Mouse (Mus musculus) megakaryocyte-erythroid progenitor cell, adult 5-6 weeks (primary cell): ENCODE measurements at regions not wholly inside any gene's neighbourhood (a gene's known extent, or its start where the extent isn't known, plus 50 kb on each side); places are given as distances from the start of the nearest gene placed in this dataset.

Experiments used
- ATAC-seq: replicated peaks from 2 replicates; pipeline ENCODE4 v1.8.0; 2016; ENCODE audit warnings: mild to moderate bottlenecking, inconsistent platforms; ENCODE audit not compliant: severe bottlenecking, poor library complexity, low FRiP score, low TSS enrichment

DNA sequence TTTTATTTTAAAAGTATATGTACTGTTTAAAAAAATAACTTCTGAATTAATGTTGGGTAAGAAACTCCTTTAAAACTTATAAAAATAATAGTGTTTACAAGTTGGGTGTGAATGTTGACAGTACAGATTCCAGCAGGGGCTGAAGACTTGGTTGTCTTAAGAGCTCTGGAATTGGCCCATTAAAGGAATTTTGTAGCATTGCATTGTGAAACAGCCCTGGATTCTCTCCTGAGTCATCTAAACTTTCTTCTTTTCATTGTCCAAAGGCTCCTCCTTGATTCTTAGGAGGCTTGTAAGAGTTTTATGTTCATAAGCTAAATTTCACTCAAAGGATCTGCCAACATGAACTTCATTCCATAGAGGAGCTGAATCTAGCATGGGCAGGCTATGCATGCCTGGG lies 174.7 kb upstream of the Marcks start:
- no peak for ATAC-seq

DNA sequence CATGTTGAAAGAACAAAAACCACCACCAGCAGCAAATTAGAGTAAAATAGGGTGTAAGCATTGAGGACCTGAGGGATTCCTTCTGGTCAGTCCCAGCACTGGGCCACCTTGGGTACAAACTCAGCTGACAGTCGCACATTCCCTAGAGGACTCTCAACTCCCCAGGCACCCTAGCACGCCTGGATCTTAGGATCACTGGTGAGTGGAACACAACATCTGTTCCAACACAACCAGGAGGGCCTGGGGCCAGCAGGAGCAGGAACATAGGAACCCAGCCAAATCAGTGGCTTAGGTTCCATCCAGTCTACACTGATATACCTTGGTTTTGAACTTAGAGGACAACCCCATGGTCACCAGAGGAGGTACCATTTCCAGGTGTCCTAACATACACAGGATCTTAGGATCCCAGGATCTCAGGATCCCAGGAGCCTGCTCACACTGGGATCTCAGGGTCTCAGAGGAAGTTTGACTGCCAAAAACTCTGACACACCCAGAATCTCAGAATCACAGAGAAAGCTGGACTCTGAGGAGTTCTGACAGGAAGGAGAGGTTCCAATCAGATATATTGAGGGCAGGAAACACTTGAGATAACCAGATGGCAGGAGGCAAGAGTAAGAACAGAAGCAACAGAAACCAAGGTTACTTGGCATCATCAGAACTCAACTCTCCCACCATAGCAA lies 171.7 kb upstream of the Marcks start:
- no peak for ATAC-seq

DNA sequence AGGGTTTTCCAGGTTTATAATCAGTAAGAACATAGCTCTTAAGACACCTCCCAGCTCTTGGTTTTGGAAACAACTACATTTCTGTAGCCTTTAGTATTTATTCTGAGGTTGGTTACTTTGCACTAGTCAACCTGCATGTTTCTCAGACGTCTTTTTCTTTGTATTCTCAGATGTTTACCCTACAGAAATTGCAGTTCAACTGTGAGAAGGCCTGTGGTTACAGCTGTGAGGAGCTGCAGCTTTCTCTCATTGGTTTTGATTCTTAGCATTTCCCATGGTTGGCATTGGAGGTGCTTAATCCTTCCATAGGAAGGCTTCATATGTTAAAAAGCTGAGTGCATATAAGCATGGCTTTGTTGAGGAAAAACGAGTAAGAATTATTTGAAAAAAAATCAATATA lies 165.9 kb upstream of the Marcks start:
- no peak for ATAC-seq

DNA sequence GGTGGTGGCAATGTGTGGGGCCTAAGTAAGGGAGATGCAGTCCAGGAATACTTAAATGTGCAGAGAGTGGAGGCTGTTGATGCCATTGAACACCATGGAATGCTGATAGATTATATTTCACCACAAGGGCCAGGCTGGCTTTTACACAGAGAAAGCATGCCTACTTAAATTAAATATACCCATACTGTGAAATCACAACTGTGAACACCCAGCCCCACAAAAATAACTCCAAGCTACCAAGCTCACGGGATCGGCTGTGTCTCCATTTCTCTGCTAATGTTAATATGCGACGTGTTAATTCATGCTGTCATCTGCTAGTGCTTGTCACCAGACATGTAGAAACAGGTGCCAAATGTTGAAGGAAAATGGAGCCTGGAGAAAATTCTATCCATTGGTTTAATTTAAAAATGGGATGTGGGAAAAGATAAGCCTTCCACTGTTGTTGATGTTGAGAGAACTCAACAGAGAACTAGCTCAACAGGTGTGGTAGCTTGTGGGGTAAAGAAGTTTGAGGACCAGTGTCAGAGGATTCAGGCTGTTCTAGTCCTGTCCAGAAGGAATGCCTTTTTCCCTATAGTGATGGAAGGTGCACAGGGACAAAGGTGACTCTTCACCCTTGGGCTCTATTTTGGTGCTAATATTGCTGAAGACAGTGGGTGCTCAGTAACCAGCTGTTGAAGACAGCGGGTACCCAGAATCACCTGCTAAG lies 161.6 kb upstream of the Marcks start:
- ATAC-seq, result no peak

DNA sequence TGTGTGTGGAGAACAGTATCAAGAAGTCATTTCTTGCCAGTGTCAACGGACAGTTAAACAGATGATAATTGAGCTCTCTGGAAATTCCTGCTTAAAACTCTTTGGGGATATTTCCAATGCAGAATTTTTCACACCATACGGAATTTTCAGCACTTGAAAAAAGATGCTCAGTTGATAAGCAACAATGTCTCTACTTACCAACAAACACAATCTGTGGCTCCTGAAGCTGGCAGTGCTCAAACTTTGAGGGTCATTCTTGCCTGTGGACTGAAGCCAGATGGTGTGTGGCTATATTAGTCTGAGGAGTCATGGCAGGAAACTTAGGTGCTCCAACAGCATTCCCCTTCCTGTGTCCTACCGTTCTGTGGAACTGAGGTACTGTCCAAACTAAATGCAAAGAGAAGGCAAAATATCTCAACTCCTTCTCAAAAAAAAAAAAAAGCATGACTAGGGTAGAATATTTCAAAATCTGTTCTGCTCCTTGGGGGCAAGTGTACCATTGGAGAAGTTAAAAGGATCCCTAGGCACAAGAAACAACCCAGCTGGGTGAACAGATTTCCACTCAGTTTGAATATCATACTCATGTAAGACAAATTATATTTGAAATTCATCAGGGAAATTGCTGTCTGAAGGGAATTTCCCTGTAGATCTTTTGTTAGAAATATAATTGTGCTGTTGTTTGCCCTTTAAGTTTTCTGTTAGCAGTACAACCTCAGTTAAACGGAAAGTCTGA lies 160.1 kb upstream of the Marcks start:
- no peak for ATAC-seq

DNA sequence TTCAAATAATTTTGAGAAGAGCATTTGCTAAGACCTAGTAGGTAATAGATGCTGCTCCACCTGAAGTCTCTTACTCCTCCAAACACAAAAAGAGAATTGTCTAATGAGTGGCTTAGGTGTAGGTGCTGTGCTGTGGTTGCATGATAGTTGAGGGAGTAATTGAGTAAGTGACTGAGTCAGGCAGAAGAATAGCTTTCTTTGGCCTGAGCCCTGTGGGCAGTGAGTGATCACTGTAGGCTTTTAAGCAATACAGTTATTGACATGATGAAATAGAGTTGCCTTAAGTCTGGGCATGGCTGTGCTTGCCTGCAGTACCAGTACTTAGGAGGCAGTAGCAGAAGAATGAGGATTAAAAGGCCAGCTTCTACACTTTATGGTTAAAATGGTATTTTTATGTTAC lies 155.5 kb upstream of the Marcks start:
- ATAC-seq, result no peak

DNA sequence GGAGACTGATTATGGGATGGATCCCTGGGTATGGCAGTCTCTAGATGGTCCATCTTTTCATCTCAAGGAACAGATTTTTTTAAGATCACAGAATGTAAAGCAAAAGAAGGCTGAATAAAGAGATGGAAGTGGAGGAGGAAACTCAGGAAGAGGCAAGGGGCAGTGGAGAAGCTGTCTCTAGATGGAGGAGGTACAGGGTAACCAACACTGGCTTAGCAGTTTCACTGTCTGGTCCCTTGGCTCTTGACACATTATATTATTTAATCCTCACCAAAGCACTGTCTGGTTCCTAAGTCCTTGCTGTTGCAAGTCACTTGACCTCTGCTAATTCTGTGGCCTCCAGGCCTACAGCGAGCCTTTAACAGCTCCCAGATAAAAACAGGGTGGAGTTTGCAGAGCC lies 154.6 kb upstream of the Marcks start:
- no peak for ATAC-seq

DNA sequence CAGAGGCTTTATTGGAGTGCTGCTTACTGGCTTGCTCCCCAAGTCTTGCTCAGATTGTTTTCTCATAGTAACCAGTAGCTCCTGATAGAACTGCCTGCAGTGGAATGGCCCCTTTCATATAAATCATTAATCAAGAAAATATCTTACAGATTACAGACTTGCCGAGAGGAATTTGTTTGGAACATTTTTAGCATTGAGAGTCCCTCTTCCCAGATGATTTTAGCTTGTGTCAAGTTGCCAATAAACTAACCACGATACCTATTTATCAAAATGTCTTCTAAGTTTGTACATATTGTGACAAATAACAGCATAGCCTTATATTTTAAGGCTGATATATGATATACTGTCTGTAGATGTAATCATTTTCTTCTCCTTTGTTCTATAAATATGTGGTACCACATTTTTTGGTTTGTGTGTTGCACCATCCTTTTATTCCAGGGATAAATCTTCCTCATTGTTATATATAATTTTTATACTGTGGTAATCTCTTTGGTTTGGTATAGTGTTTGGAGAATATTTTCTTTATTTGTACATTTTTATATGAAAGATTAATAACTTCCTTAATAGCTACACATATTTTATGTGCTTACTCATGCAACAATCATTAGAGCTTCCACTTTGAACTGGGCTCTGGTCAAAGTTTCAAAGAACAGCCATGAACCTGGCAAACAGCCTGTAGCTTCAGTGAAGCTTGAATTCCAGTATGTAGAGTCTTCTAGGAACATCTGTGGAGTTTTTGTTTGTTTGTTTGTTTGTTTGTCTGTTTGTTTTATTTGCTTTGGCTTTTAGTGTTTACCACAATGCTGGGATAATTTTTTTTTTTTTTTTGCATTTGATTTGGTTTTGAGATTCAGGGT lies 153.1 kb upstream of the Marcks start:
- no peak for ATAC-seq

DNA sequence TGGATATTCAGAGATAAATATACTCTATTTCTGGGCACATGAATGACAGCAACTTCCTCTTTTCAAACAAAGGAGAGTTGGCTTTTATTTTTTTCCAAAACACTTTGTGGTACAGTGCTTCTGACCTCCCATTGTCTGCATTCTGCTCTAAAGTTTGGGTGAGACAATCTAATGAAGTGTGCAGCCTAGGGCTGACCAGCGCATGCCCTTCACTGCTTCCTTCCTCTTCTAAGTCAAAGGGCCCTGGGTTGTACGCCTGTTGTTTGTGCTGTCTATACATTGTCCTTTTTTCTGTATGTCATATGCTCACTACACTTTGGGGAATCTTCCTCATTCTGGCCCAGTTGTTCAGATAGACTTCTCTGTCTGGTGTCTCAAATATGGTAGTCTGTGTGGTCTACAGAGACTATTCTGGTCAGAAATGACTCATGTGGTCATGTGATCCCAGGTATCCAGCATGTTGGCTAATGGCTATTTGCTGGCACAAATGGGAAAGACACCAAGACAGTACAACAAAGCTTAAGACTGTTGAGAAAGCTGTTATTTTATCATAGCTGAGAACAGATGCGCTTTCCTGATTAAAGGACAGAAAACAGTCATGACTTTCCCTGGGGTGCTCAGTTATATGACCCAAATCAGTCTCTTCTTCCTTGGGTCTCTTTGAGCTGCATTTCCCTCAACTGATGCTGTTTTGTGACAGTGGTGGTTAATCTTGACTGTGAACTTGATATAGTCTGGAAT lies 151.4 kb upstream of the Marcks start:
- 0 out of 2 replicates have a peak, but pooled peaks have one; percentile 52 for ATAC-seq

DNA sequence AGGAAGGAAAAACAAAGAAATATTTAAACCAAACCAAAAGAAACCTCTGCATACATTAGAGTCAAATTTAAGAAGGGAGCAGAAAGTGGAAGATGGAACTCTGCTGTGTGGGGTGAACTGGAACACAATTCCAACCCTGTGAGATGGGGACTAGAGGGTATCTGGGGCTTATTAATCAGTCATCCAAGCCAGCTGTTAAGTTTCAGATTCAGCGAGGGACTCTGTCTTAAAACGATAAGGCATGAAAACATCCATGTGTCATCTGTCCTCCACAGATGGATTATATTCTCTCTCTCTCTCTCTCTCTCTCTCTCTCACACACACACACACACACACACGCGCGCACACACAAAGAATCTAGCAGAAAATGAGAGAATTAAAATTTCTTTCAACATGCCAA lies 147.6 kb upstream of the Marcks start:
- no peak for ATAC-seq

DNA sequence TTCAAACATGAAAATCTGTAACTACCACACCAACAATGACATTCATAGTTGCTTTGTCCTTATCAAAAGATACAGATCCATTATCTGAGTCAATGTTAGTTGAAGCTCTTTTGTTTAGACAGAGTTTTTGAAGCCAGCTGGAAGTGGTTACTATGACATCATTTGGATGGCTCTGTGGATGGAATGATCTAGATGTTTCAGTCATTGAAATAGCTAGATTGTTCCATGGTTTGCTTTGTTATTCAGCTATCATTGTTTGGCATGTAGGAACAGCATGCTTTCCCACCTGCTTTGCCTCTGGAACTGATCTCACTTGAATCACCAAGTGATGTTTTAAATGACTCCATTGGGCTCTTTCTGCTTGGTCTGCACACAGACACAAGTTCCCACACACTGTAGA lies 144.2 kb upstream of the Marcks start:
- ATAC-seq, result no peak

DNA sequence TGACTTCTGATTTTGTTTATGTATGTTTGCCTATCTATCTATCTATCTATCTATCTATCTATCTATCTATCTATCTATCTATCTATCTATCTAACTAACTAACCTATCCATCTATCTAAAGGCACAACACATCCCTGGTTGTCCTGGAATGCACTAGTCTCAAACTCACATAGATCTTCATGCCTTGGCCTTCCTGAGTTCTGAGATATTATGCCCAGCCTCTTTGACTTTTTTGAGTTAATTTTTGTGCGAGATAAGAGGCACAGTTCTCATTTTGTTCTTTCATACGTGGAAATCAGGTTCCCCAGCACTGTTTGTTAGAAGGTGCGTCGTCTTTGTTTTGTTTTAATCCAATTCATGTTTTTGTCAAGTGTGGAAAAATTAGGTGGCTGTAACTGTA lies 142.1 kb upstream of the Marcks start:
- peak; percentile 52 for ATAC-seq

DNA sequence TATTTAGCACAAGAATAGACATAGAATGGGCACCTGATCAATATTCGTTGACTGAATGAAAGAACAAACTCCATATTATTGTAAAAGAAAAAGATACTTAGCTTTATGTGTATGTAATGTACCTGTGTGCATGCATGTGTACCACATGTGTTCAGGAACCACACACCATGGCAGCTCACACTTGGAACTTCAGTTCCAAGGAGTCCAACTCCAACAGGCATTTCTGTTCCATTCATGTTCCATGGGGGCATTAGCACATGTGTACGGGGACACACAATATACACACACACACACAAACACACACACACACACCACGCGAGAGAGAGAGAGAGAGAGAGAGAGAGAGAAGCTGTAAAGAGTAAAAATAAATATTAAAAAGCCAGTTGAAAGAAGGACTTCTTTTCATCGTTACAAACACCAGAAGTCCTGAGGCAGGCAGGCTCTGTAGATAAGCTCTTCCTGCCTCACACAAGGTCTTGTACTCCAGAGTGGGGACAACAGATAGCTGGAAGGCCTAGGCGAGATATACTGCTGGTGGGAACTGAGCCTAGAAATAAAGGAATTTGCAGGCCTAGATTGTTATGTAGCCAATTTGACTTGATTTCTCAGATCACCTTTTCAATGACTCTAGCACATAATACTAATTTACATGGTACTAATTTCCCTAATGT lies 141.6 kb upstream of the Marcks start:
- ATAC-seq, result peak; percentile 99

DNA sequence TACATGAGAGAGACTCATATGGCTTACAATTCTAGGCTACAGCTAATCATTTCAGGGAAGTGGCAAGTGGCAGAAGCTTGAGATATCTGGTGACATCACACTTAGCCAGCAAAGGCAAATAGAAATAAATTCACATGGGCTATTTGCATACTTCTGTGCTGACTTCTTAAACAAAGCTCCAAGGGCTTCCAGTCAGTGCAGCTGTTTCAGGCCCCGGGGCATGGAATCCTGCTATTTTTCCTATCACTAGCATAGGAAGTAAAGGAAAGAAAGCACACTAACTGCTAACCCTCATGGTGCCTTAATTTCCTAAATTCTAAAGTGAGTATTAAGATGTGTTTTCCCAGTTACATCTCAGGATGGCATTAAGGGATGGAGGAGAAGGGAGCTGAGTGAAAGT lies 140.6 kb upstream of the Marcks start:
- no peak for ATAC-seq

DNA sequence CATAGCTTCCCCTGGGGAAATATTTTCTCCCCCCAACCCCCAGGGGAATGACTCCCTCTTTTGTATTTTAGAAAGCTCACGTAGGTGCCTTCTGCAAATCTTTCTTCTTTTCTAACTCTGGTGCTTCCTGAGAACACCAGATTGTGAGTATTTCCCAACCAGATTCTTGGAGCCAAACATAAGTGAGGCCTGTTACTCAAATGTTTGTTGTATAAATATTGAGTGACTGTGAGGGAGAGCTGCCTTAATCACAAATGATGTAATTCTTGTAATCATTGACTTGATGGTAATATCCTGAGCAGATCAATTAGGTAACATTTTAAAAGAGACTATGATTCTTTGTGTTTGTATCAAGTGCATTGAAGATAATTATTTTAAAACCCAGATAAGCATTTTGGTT lies 137.1 kb upstream of the Marcks start:
- no peak for ATAC-seq

DNA sequence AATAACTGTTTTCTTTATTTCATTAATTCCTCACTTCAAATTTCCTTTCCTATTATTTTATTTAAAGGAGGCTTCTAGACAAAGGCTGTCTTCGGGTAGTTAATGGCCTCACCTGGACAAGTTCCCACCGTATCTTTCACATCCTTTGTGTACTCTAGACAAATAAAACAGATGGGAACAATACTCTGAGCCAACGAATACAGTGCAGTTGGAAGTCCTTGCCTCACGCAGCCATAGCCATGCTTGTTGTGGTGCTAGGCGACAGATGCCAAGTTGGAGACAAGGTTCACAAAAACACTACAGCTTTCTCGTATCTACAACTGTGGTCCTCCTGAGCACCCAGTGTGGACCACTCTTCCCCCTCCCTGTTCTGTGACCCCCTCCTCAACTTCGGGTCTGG lies 136.6 kb upstream of the Marcks start:
- no peak for ATAC-seq

DNA sequence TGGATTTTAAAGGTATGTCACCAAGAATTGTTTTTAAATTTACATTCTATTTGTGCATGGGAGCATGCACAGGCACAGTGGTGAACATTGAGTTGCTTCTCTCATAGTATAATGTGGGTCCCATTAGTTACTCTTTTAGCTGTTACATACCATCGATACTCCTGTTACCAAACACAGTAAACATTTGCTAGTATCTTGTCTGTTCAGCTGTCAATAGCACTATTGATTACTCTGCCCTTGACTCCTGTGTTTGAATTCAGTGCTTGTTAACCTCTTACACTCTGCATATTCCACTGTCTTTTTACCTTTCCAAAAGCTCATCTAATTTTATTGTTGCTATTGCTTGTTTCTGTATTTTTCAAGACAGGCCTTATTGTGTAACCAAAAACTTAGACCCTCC lies 133.2 kb upstream of the Marcks start:
- ATAC-seq, result no peak

DNA sequence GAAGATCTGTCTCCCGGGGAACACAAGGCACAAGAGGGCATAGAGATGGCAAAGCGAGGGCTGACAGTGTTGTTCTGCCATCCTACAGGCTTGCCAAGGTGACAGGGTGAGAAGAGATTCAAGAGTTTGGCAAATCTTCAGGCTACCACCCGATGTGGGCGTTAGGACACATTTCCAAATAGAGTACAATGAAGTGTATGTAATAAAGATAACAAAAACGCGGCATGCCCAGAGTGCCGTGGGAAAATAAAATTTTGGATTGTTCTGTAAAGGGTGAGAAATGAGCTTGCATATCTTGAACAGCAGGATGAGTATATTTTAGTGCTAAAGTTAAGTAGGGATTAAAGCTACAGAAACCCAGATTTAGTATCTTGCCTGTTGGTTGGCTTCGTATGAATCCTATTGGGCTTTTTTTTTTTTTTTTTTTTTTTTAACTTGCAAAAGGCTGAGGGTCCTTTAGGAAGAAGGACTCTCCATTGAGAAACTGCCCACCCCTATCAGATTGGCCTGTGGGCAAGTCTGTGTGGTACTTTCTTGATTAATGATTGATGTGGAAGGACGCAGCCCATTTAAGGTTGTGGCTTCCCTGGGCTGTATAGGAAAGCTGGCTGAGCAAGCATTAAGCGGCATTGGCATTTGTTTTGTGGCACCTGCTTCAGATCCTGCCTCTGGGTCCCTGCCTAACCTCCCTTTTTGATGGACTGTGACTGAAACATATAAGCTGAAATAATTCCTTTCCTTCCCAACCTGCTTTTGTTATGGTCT lies 131.7 kb upstream of the Marcks start:
- ATAC-seq, result no peak
